Mouse (Mus musculus) stomach, embryonic 16.5 days (tissue): ENCODE data around the gene Catsperd. TPM values are rescaled to one million over a fixed set of nuclear protein-coding genes. Genes with fewer than 3 reads are reported as not detected.

ENCODE experiments used
- ATAC-seq: fragments of 200-750 bp; cut with Nextera tagmentation; 2 replicates; pipeline ENCODE4 v1.8.0; 2017; ENCODE audit warnings: moderate number of reproducible peaks, moderate TSS enrichment; ENCODE audit not compliant: insufficient read depth, low FRiP score
- H3K27ac ChIP-seq: fragments of 300-500 bp; sonication (generic); 2 replicates; pipeline ENCODE4 v1.5.1; 2014; ENCODE audit warnings: low read length
- H3K27me3 ChIP-seq: fragments of 300-500 bp; sonication (generic); 2 replicates; pipeline ENCODE4 v1.6.1; 2014; ENCODE audit warnings: low read length, control low read depth, mixed read lengths; ENCODE audit not compliant: control insufficient read depth, insufficient read depth
- H3K36me3 ChIP-seq: fragments of 300-500 bp; sonication (generic); 2 replicates; pipeline ENCODE4 v1.6.1; 2014; ENCODE audit warnings: low read length; ENCODE audit not compliant: control insufficient read depth, insufficient read depth
- H3K4me1 ChIP-seq: fragments of 300-500 bp; sonication (generic); 2 replicates; pipeline ENCODE4 v1.6.1; 2014; ENCODE audit warnings: low read length, control low read depth, mixed read lengths; ENCODE audit not compliant: control insufficient read depth, insufficient read depth
- H3K4me2 ChIP-seq: fragments of 300-500 bp; sonication (generic); 2 replicates; pipeline ENCODE4 v1.6.1; 2014; ENCODE audit warnings: low read depth, low read length, mixed read lengths
- H3K4me3 ChIP-seq: fragments of 300-500 bp; sonication (generic); replicated peaks from 2 replicates; pipeline ENCODE4 v1.5.1; 2014; ENCODE audit warnings: mild to moderate bottlenecking, low read length
- H3K9ac ChIP-seq: fragments of 300-500 bp; sonication (generic); 2 replicates; pipeline ENCODE4 v1.6.1; 2014; ENCODE audit warnings: low read length
- H3K9me3 ChIP-seq: fragments of 300-500 bp; sonication (generic); replicated peaks from 2 replicates; pipeline ENCODE4 v1.6.1; 2016; ENCODE audit warnings: low read length, control low read depth; ENCODE audit not compliant: control insufficient read depth
- WGBS: fragments of 180-500 bp; shearing (Covaris S2); extraction: QIAGEN DNeasy Blood & Tissue Kit; methylation state at CpG from one replicate; pipeline ENCODE4 v1.1.7; 2014; 5-methylcytosine and 5-hydroxymethylcytosine counted together
- polyA plus RNA-seq: library from polyadenylated mRNA; unstranded; fragments of >200 nt; fragmentation: Nextera tagmentation; extraction: Ambion mirVana; gene quantifications from 2 replicates; pipeline ENCODE4 v1.2.1, GENCODE M21; 2015

The Catsperd gene
- polyA plus RNA-seq, 1 experiment from 2014 or later: 0.65 TPM

DNA sequence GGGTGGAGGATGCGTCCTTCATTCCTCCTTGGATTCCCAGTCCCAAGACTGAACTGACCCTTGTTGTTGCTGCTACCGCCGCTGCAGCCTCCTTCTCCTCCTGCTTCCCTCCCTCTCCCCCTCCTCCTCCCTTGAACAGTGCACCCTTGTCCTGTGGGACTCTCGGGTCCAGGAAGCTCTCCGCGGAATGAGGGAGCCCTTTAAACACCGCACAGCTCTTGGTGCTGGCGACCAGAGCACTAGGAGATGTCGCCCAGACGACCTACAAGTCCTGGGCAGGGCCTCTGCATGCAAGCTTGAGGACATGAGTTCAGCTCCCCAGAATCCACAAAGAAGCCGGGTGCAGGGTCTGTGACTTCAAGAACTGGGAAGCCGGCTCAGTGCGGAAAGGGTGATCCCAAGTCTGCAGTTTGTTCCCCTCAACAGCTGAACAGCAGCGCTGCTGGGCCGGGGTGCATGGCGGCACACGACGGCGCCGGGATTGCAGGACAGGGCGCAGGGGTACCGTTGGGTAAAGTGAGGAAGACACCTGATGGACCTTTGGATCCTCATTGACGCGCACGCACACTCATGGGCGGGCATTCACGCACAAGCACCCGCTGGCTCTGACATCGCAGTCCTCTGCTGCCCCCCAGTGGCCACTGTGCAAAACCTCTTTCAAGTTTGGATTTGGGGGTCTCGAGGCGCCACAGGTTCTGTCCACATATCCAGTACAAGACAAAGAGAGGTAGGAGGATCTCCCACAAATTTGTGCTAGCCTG lies 40.6 kb downstream of the Catsperd start:
- Histone ChIP-seq H3K9ac (peak overlapping the region; percentile 68), H3K27me3 (no peaks in the 10 kb centered on the region)
- no peak for ATAC-seq

DNA sequence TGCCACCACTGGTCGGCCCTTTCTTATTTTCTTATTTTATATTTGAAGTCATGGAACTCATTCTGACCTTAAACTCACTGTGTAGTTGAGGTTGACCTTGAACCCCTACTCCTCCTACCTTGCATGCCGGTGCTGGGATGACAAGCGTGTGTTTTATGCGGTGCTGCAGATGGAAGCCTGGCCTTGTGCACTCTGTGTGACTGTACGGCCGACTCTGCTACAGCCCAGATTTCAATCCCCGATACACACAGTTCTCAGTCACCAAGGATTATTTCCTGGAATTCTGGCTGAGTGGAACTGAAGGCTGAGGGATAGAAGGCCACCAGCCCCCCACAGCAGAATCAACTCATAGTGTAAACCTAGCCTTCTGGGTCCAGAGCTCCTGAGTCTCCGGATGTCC lies 41.8 kb downstream of the Catsperd start:
- WGBS: 79% methylated on average over 8 of the region's 8 CpGs
- no peaks in the 10 kb centered on the region for H3K9me3 ChIP-seq

More for the DNA sequence above, 40.6 kb downstream of the Catsperd start:
- peak overlapping the region; percentile 51 for H3K4me3 ChIP-seq
- H3K27ac ChIP-seq: no peak overlapping the region
- H3K36me3 ChIP-seq: no peaks in the 10 kb centered on the region
- H3K4me1 ChIP-seq: peaks cover 14% of the 10 kb centered on the region
- WGBS: 4% methylated on average over 31 of the region's 31 CpGs
- peak overlapping the region; percentile 92 for H3K4me2 ChIP-seq
- no peaks in the 10 kb centered on the region for H3K9me3 ChIP-seq

DNA sequence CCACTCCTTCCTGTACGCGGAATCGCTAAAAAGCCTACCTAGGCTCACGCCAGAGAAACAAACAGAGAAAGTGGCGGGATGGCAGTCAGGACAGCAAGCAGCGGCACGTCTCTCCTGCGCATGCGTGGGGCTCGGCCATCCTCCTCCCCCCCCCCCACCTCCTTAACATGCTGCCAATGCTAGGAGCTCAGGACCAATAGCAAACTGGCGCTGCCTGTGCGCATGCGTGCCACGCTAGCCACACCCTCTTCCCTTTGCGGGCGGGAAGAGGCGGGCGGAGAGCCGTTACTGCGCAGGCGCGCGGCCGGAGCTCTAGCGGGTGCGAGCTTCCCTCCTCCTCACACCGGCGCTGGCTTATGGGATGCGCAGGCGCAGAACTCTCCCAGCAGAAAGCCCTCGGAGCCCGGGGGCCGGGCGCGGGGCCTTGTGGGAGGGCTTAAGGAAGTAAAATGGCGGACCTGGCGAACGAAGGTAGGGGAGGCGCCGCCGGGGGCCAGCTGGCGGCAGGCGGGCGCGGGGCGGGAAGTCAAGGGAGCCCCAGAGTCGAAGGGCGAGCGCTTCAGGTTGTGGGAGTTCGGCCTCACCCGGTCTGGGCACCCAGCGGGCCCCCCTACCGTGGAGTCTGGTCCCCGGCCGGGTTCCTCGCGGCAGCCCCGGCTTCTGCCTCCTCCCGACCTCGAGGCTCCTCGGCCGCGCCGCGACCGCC lies 45.2 kb downstream of the Catsperd start, which contains the start of gene Ranbp3:
Gene Ranbp3, plus strand, starts transcription at position 354 of the 706 bp plus-strand sequence.
- Histone ChIP-seq H3K4me2 (peak within 1 kb of the TSS; percentile 71), H3K4me1 (peaks cover 17% of the 10 kb centered on the region), H3K9me3 (no peaks in the 10 kb centered on the region), H3K9ac (peak within 1 kb of the TSS; percentile 99), H3K27me3 (no peaks in the 10 kb centered on the region), H3K27ac (peak within 1 kb of the TSS; percentile 91), H3K36me3 (0 out of 2 replicates have a peak, but pooled peaks cover 7% of the 10 kb centered on the region), H3K4me3 (peak within 1 kb of the TSS; percentile 99)
- ATAC-seq: peak; percentile 96
- WGBS: under 1% methylated on average over 61 of the region's 66 CpGs

More for the DNA sequence above, 41.8 kb downstream of the Catsperd start:
- Histone ChIP-seq H3K4me1 (peaks cover 12% of the 10 kb centered on the region), H3K27ac (no peak overlapping the region), H3K4me2 (no peak overlapping the region), H3K27me3 (no peaks in the 10 kb centered on the region), H3K36me3 (no peaks in the 10 kb centered on the region), H3K4me3 (no peak overlapping the region), H3K9ac (no peak overlapping the region)
- ATAC-seq: no peak

DNA sequence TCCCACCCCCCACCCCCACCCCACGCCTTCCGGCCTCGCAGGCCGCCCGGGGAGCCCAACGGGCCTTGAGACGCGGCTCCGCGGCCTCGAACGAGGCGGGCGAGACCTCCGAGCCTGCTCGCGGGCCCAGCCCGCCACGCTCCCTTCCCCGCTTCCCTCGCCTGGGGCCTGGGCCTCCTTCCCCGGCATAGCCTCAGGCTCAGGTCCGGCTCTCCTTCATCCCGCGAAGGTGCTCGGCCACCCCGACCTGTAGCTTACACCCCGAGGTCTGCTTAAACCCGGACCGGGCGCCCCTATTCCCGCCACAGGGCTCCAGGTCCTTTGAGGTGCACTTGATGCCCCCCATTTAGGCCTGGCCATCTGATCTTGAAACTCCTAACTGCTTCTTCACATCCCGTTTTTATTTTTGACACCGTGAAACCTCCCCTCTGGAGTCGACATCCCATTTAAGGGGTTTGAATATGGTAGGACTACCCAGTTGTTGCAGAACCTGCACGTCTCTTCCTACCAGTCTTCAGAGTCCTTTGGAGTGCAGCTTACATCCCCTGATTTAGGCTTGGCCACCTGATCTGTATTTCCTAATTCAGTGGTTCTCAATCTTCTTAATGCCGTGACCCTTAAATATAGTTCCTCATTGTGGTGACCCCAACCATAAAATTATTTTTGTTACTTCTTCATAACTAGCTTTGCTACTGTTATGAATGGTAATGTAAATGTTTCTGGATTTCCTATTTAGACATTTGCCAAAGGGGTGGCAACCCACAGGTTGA lies 45.9 kb downstream of the Catsperd start:
- 0 out of 2 replicates have a peak, but pooled peaks cover 7% of the 10 kb centered on the region for H3K36me3 ChIP-seq
- no peak for ATAC-seq
- H3K27ac ChIP-seq: peak overlapping the region; percentile 85
- H3K9ac ChIP-seq: peak overlapping the region; percentile 99
- H3K4me3 ChIP-seq: peak overlapping the region; percentile 99
- no peaks in the 10 kb centered on the region for H3K27me3 ChIP-seq
- no peaks in the 10 kb centered on the region for H3K9me3 ChIP-seq
- peaks cover 15% of the 10 kb centered on the region for H3K4me1 ChIP-seq
- peak overlapping the region; percentile 71 for H3K4me2 ChIP-seq
- WGBS: 1% methylated on average over 36 of the region's 37 CpGs

DNA sequence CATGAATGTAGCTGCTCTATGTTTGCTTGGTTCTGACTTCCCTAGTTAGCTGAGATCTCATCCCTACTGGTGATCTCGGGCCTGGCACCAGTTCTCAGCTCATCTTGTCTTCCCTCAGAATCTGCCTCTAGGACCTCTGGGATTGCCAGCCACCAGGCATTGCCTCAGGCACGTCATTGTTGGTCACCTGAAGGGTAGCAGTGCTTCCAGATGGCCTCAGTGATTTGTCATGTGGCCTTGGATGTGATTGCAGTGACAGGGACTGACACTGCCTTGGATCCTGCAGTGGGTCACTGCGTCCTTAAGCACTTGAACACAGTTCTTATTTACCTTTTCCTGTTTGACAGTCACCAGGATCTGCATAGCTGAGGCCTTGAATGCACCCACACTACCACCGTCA lies 53.8 kb downstream of the Catsperd start:
- Histone ChIP-seq H3K9ac (no peak overlapping the region), H3K9me3 (no peaks in the 10 kb centered on the region), H3K36me3 (peaks cover 7% of the 10 kb centered on the region; the same call in 1 of the 2 replicates), H3K4me1 (0 out of 2 replicates have a peak, but pooled peaks cover 9% of the 10 kb centered on the region), H3K4me3 (no peak overlapping the region), H3K27ac (no peak overlapping the region), H3K4me2 (no peak overlapping the region), H3K27me3 (no peaks in the 10 kb centered on the region)
- ATAC-seq: no peak
- 63% methylated on average over 4 of the region's 4 CpGs for WGBS

DNA sequence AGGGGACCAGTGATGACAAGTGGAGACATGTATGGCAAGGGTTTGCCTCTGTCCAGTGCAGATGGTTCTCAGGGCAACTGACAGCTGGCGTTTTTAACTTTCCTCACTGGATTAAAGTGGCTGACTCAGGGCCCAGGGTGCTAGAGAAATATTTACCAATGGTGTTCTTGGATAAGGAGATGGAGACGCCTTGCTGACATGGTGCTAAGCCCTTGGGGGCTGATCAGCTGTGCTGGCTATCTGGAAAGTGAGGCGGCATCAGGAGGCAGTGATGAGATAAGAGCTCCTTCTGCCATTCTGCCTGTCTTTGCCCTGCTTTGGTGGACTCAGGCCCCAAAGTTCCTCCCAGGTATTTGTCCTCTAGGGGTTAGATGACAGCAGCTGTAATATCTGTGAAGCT lies 54.9 kb downstream of the Catsperd start:
- Histone ChIP-seq H3K4me1 (0 out of 2 replicates have a peak, but pooled peaks cover 9% of the 10 kb centered on the region), H3K9me3 (no peaks in the 10 kb centered on the region), H3K27me3 (no peaks in the 10 kb centered on the region), H3K9ac (no peak overlapping the region), H3K4me3 (no peak overlapping the region), H3K36me3 (peaks cover 4% of the 10 kb centered on the region; the same call in 1 of the 2 replicates), H3K4me2 (no peak overlapping the region), H3K27ac (no peak overlapping the region)
- WGBS: 51% methylated on average over 3 of the region's 3 CpGs
- ATAC-seq: no peak

DNA sequence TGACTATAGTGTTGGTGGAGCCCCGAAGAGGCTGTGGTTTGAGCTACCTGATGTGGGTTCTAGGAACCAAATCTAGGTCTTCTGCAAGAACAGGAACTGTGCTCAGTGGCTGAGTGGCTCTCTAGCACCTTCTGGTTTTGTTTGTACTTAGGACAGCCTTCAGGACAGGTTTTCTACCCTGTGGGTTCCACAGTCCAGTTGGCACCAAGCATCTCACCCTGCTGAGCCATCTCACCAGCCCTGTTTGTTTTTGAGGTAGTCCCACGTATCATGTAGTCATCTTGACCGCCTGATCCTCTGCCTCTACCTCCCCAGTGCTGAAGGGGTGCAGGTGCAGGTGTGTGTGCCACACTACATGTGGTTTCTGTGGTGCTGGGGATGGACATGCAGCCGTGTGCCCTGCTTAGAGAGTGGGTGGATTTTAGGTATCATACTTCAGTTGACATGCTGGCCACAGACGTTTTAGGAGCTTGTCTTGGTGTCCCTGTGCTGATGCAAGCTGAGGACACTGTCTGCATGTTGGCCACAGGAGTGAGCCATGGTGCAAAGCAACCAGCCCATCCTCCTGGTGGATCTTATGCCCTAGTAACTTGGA lies 55.7 kb downstream of the Catsperd start:
- Histone ChIP-seq H3K9me3 (no peaks in the 10 kb centered on the region), H3K4me2 (no peak overlapping the region), H3K4me1 (0 out of 2 replicates have a peak, but pooled peaks cover 9% of the 10 kb centered on the region), H3K36me3 (peaks cover 12% of the 10 kb centered on the region; the same call in 1 of the 2 replicates), H3K9ac (no peak overlapping the region), H3K27me3 (no peaks in the 10 kb centered on the region), H3K4me3 (no peak overlapping the region), H3K27ac (no peak overlapping the region)
- ATAC-seq: no peak
- 79% methylated on average over 5 of the region's 5 CpGs for WGBS

DNA sequence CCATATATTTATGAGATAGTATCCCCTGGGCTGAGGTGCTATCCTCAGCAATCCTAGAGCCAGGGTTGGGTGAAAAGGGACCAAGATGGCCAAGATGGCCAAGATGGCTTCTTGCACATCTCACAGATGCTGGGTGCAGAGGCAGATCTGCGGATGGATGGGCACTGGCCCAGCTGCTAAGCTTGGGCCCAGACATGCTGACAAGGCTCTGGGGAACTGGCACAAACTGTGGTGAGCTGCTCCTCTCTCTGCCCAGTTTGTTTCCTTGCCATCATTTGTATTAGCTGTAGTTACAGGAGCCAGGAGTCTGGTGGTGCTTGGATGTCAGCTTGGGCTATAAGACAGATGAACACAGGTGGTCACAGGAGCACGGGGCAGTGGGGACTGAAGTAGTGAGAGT lies 56.7 kb downstream of the Catsperd start:
- ATAC-seq: no peak

More for the DNA sequence above, 56.7 kb downstream of the Catsperd start:
- H3K27ac ChIP-seq: no peak overlapping the region
- H3K4me2 ChIP-seq: no peak overlapping the region
- H3K4me3 ChIP-seq: no peak overlapping the region
- no peak overlapping the region for H3K9ac ChIP-seq
- H3K9me3 ChIP-seq: no peaks in the 10 kb centered on the region
- peaks cover 15% of the 10 kb centered on the region; the same call in 1 of the 2 replicates for H3K36me3 ChIP-seq
- 83% methylated on average over 2 of the region's 2 CpGs for WGBS
- H3K27me3 ChIP-seq: no peaks in the 10 kb centered on the region
- 0 out of 2 replicates have a peak, but pooled peaks cover 9% of the 10 kb centered on the region for H3K4me1 ChIP-seq
